Mouse (Mus musculus) CH12.LX (cell line): ENCODE data around the gene Saa4. TPM values are rescaled to one million over a fixed set of nuclear protein-coding genes. Genes with fewer than 3 reads are reported as not detected.

Experiments
- DNase-seq: peaks from one replicate; pipeline ENCODE4 v3.0.0-alpha.2; 2013; ENCODE audit errors: extremely low read depth
- H3K27ac ChIP-seq: 2 replicates; pipeline ENCODE4 v1.5.1; 2012; ENCODE audit warnings: low read depth, mild to moderate bottlenecking, control low read depth, moderate library complexity; ENCODE audit not compliant: insufficient read depth
- H3K27me3 ChIP-seq: replicated peaks from 2 replicates; pipeline ENCODE3; 2012; ENCODE audit warnings: inconsistent platforms
- H3K36me3 ChIP-seq, 2 experiments: replicated peaks in 1 of 2; 2 replicates each; pipeline versions ENCODE3 to v1.6.1; 2012; ENCODE audit warnings: inconsistent platforms in 1 of 2, low read length in 1 of 2, mild to moderate bottlenecking in 1 of 2, mixed read lengths in 1 of 2, moderate library complexity in 1 of 2; ENCODE audit not compliant: control insufficient read depth in 1 of 2, insufficient read depth in 1 of 2
- H3K4me1 ChIP-seq, 2 experiments: 2 replicates each; pipeline ENCODE4 v1.6.1; 2012; ENCODE audit warnings: inconsistent platforms in 1 of 2, moderate library complexity in 1 of 2; ENCODE audit not compliant: insufficient read depth in 2 of 2, control insufficient read depth in 1 of 2
- H3K4me2 ChIP-seq: 2 replicates; pipeline ENCODE4 v1.6.1; 2012; ENCODE audit warnings: low read depth, mild to moderate bottlenecking, control low read depth; ENCODE audit not compliant: poor library complexity, insufficient read depth, severe bottlenecking
- H3K4me3 ChIP-seq, 3 experiments: fragments of 150-350 bp in 1 of 3; sonication (generic) in 1 of 3; replicated peaks in 1 of 3; 2 replicates each; pipeline versions ENCODE3 to v1.5.1; 2011 to 2012; ENCODE audit warnings: low read depth in 2 of 3, low read length in 2 of 3, mild to moderate bottlenecking in 2 of 3, moderate library complexity in 2 of 3, control low read depth in 1 of 3, improper control_type of control experiment in 1 of 3, inconsistent platforms in 1 of 3, mixed read lengths in 1 of 3; ENCODE audit not compliant: poor library complexity in 1 of 3
- H3K79me2 ChIP-seq: replicated peaks from 2 replicates; pipeline ENCODE4 v1.6.1; 2012; ENCODE audit warnings: mild to moderate bottlenecking, moderate library complexity; ENCODE audit not compliant: control insufficient read depth, poor library complexity, insufficient read depth, severe bottlenecking; ENCODE audit errors: extremely low read depth
- H3K9ac ChIP-seq: 2 replicates; pipeline ENCODE4 v1.6.1; 2012; ENCODE audit warnings: low read depth, mild to moderate bottlenecking, control low read depth, moderate library complexity; ENCODE audit not compliant: insufficient read depth
- H3K9me3 ChIP-seq: replicated peaks from 2 replicates; pipeline ENCODE3; 2012; ENCODE audit warnings: low read length, inconsistent platforms, mixed read lengths
- BHLHE40 ChIP-seq: IDR thresholded peaks from 2 replicates; pipeline ENCODE4 v1.6.1; 2011; ENCODE audit warnings: mild to moderate bottlenecking, low read depth, low read length, improper control_type of control experiment
- CHD1 ChIP-seq: IDR thresholded peaks from 2 replicates; pipeline ENCODE4 v1.6.1; 2012; ENCODE audit warnings: low read depth, low read length, improper control_type of control experiment, inconsistent platforms
- CHD2 ChIP-seq: IDR thresholded peaks from 2 replicates; pipeline ENCODE4 v1.6.1; 2011; ENCODE audit warnings: low read length, improper control_type of control experiment
- CTCF ChIP-seq, 2 experiments: IDR thresholded peaks in 1 of 2; conservative IDR thresholded peaks in 1 of 2; 2 replicates each; pipeline ENCODE4 v1.5.1; 2011 to 2012; ENCODE audit warnings: low read depth in 2 of 2, low read length in 2 of 2, improper control_type of control experiment in 1 of 2, inconsistent platforms in 1 of 2, mild to moderate bottlenecking in 1 of 2, moderate library complexity in 1 of 2
- E2F4 ChIP-seq: IDR thresholded peaks from 2 replicates; pipeline ENCODE4 v1.6.1; 2011; ENCODE audit warnings: low read depth, low read length, improper control_type of control experiment; ENCODE audit not compliant: insufficient replicate concordance
- ELF1 ChIP-seq: IDR thresholded peaks from 2 replicates; pipeline ENCODE4 v1.6.1; 2014; ENCODE audit warnings: low read depth, mild to moderate bottlenecking, inconsistent platforms, low read length, improper control_type of control experiment
- EP300 ChIP-seq: IDR thresholded peaks from 2 replicates; pipeline ENCODE4 v1.6.1; 2011; ENCODE audit warnings: low read length, improper control_type of control experiment
- ETS1 ChIP-seq: conservative IDR thresholded peaks from 2 replicates; pipeline ENCODE4 v1.6.1; 2012; ENCODE audit warnings: low read depth, mild to moderate bottlenecking, inconsistent platforms, low read length, improper control_type of control experiment, moderate library complexity
- GABPA ChIP-seq: IDR thresholded peaks from 2 replicates; pipeline ENCODE4 v1.6.1; 2012; ENCODE audit warnings: low read depth, low read length, improper control_type of control experiment, inconsistent platforms; ENCODE audit not compliant: insufficient replicate concordance
- HCFC1 ChIP-seq: IDR thresholded peaks from 2 replicates; pipeline ENCODE4 v1.6.1; 2012; ENCODE audit warnings: low read depth, mild to moderate bottlenecking, inconsistent platforms, low read length, improper control_type of control experiment
- IRF4 ChIP-seq: IDR thresholded peaks from 2 replicates; pipeline ENCODE4 v1.6.1; 2014; ENCODE audit warnings: low read depth, mild to moderate bottlenecking, inconsistent platforms, low read length, improper control_type of control experiment
- JUN ChIP-seq: IDR thresholded peaks from 2 replicates; pipeline ENCODE4 v1.6.1; 2011; ENCODE audit warnings: low read depth, mild to moderate bottlenecking, low read length, improper control_type of control experiment, moderate library complexity; ENCODE audit not compliant: insufficient read depth
- KAT2A ChIP-seq: IDR thresholded peaks from 2 replicates; pipeline ENCODE4 v1.6.1; 2012; ENCODE audit warnings: low read length, improper control_type of control experiment, inconsistent platforms; ENCODE audit not compliant: insufficient replicate concordance
- MAFK ChIP-seq: IDR thresholded peaks from 2 replicates; pipeline ENCODE4 v1.6.1; 2011; ENCODE audit warnings: low read length, improper control_type of control experiment; ENCODE audit not compliant: insufficient replicate concordance
- MAX ChIP-seq: IDR thresholded peaks from 2 replicates; pipeline ENCODE4 v1.6.1; 2011; ENCODE audit warnings: low read length, improper control_type of control experiment
- MAZ ChIP-seq: IDR thresholded peaks from 2 replicates; pipeline ENCODE4 v1.6.1; 2012; ENCODE audit warnings: low read depth, mild to moderate bottlenecking, inconsistent platforms, low read length, improper control_type of control experiment, moderate library complexity
- MEF2A ChIP-seq: IDR thresholded peaks from 2 replicates; pipeline ENCODE4 v1.6.1; 2014; ENCODE audit warnings: low read depth, mild to moderate bottlenecking, inconsistent platforms, low read length, improper control_type of control experiment, borderline replicate concordance
- MXI1 ChIP-seq: IDR thresholded peaks from 2 replicates; pipeline ENCODE4 v1.6.1; 2011; ENCODE audit warnings: mild to moderate bottlenecking, low read depth, low read length, improper control_type of control experiment
- MYC ChIP-seq: IDR thresholded peaks from 2 replicates; pipeline ENCODE4 v1.6.1; 2011; ENCODE audit warnings: low read depth, mild to moderate bottlenecking, improper control_type of control experiment, low read length
- NELFE ChIP-seq: IDR thresholded peaks from 2 replicates; pipeline ENCODE4 v1.6.1; 2011; ENCODE audit warnings: low read depth, low read length, improper control_type of control experiment
- NRF1 ChIP-seq: IDR thresholded peaks from 2 replicates; pipeline ENCODE4 v1.6.1; 2014; ENCODE audit warnings: low read depth, mild to moderate bottlenecking, inconsistent platforms, low read length, improper control_type of control experiment, moderate library complexity
- PAX5 ChIP-seq: IDR thresholded peaks from 2 replicates; pipeline ENCODE4 v1.6.1; 2012; ENCODE audit warnings: low read length, inconsistent platforms, mixed read lengths
- POLR2AphosphoS2 ChIP-seq: IDR thresholded peaks from 2 replicates; pipeline ENCODE4 v1.6.1; 2011; ENCODE audit warnings: low read depth, low read length, improper control_type of control experiment
- RAD21 ChIP-seq: IDR thresholded peaks from 2 replicates; pipeline ENCODE4 v1.6.1; 2011; ENCODE audit warnings: low read depth, mild to moderate bottlenecking, low read length, improper control_type of control experiment, moderate library complexity
- RCOR1 ChIP-seq: conservative IDR thresholded peaks from 2 replicates; pipeline ENCODE4 v1.6.1; 2012; ENCODE audit warnings: low read depth, mild to moderate bottlenecking, inconsistent platforms, low read length, improper control_type of control experiment
- SIN3A ChIP-seq: IDR thresholded peaks from 2 replicates; pipeline ENCODE4 v1.6.1; 2012; ENCODE audit warnings: low read length, improper control_type of control experiment, inconsistent platforms
- SMC3 ChIP-seq: IDR thresholded peaks from 2 replicates; pipeline ENCODE4 v1.6.1; 2011; ENCODE audit warnings: low read depth, low read length, improper control_type of control experiment
- TCF12 ChIP-seq: IDR thresholded peaks from 2 replicates; pipeline ENCODE4 v1.6.1; 2014; ENCODE audit warnings: low read depth, mild to moderate bottlenecking, inconsistent platforms, low read length, improper control_type of control experiment
- USF1 ChIP-seq: IDR thresholded peaks from 2 replicates; pipeline ENCODE4 v1.6.1; 2014; ENCODE audit warnings: low read depth, mild to moderate bottlenecking, inconsistent platforms, low read length, improper control_type of control experiment
- USF2 ChIP-seq: conservative IDR thresholded peaks from 2 replicates; pipeline ENCODE4 v1.6.1; 2011; ENCODE audit warnings: low read depth, low read length, improper control_type of control experiment
- ZC3H11A ChIP-seq: IDR thresholded peaks from 2 replicates; pipeline ENCODE4 v1.6.1; 2012; ENCODE audit warnings: low read depth, mild to moderate bottlenecking, inconsistent platforms, low read length, improper control_type of control experiment
- ZKSCAN1 ChIP-seq: IDR thresholded peaks from 2 replicates; pipeline ENCODE4 v1.6.1; 2012; ENCODE audit warnings: low read depth, inconsistent platforms, low read length, improper control_type of control experiment, borderline replicate concordance
- ZNF384 ChIP-seq: IDR thresholded peaks from 2 replicates; pipeline ENCODE4 v1.6.1; 2012; ENCODE audit warnings: low read depth, low read length, improper control_type of control experiment, inconsistent platforms
- dilution Hi-C: fragments of 300-500 bp; cut with MboI; formaldehyde crosslinking; loops from 2 replicates; pipeline ENCODE4 v1.14.3; 2020; ENCODE audit warnings: low sequenced_read_pairs; ENCODE audit not compliant: extremely low pct_unique_long_range_greater_than_20kb, extremely low pct_ligation_motif_present
- in situ Hi-C: fragments of 300-500 bp; cut with MboI; formaldehyde crosslinking; loops from 3 replicates; pipeline ENCODE4 v1.14.3; 2019; ENCODE audit warnings: low sequenced_read_pairs, low pct_ligation_motif_present, low pct_unique_long_range_greater_than_20kb, mixed read lengths
- polyA plus RNA-seq: library from polyadenylated mRNA; unstranded; fragments of >175 nt; gene quantifications from 2 replicates; pipeline ENCODE4 v1.2.1, GENCODE M21; 2012; ENCODE audit warnings: low read depth; ENCODE audit not compliant: insufficient read length
- total RNA-seq, 2 experiments: library from RNA; depleted of rRNA; stranded (reverse); fragments of 300-350 nt in 1 of 2; fragments of >200 nt in 1 of 2; gene quantifications; 2 replicates each; pipeline ENCODE4 v1.2.3; 2012 to 2014

The Saa4 gene
- total and polyA plus RNA-seq, 3 experiments = not detected

DNA sequence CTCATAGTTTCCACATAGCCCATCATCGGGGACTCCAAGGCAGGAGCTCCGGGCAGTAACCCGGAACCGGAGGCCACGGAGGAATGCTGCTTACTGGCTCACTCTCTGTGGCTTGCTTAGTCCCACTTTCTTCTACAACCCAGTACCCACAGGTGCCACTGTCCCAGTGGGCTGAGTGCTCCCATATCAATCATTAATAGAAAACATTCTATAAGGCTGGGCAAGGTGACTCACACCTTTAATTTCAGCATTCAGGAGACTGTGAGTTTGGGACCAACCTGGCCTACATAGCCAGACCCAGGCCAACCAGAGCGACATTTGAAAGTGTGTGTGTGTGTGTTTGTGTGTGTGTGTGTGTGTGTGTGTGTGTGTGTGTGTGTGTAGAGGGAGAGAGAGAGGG lies 9.0 kb downstream of the Saa4 start:
- no peak for DNase-seq
- in situ Hi-C loops = no loop called here

DNA sequence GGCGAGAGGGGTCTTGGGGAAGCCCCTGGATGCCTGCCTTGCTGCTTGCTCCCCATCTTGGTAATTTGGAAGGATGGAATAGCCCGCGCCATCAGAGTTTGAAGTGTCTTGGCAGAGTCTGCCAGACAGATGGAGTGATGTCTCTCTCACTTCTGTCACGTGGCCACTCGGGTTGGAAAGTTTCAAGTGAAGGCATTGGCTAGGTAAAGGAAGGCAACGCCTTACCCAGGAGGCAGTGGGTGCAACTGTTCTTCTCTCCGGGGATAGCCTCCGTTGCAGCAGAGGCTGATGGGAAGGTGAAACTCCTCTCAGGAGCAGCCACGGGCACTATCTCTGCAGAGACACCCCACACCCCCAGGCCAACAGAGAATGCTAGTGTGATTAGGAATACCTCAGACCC lies 11.9 kb downstream of the Saa4 start:
- H3K79me2 ChIP-seq = no peaks in the 10 kb centered on the region
- H3K9ac ChIP-seq = peak overlapping the region; percentile 25
- no peaks in the 10 kb centered on the region for H3K9me3 ChIP-seq
- DNase-seq = peak; percentile 56
- dilution Hi-C loops (no loop called here), in situ Hi-C loops (no loop called here)
- no peaks in the 10 kb centered on the region for H3K36me3 ChIP-seq
- no peaks in the 10 kb centered on the region for H3K27me3 ChIP-seq
- H3K4me1 ChIP-seq = peaks cover 11 to 31% of the 10 kb centered on the region in 2 experiments; a peak in 3 of 4 replicates
- peak overlapping the region; percentile 14 for H3K4me2 ChIP-seq
- H3K27ac ChIP-seq = no peak overlapping the region
- peak overlapping the region in 2 of 3 experiments; percentile 14 to 25 for H3K4me3 ChIP-seq
- TF ChIP-seq GABPA (no peak), JUN (no peak), MXI1 (peak; percentile 69; the same call in 1 of the 2 replicates), NRF1 (no peak), MEF2A (no peak), CHD2 (no peak), POLR2AphosphoS2 (no peak), USF1 (peak; percentile 91), PAX5 (no peak), ZKSCAN1 (no peak), ELF1 (no peak), ZC3H11A (no peak), BHLHE40 (peak; percentile 84), HCFC1 (peak; percentile 66), MAZ (no peak), ETS1 (peak; percentile 32; the same call in 1 of the 2 replicates), TCF12 (peak; percentile 74; the same call in 1 of the 2 replicates), EP300 (no peak), ZNF384 (no peak), MAFK (no peak), RAD21 (no peak), MAX (peak; percentile 97), NELFE (peak; percentile 36; the same call in 1 of the 2 replicates), USF2 (peak; percentile 92), CHD1 (no peak), CTCF (conservative IDR thresholded peaks at IDR 0.05 in 1 of 2, IDR thresholded peaks at IDR 0.05 in 1 of 2; ENCODE audit: low read depth in 2 of 2, low read length in 2 of 2) (no peak), E2F4 (no peak)

More for the DNA sequence above, 9.0 kb downstream of the Saa4 start:
- Histone ChIP-seq H3K79me2 (no peaks in the 10 kb centered on the region), H3K27ac (no peak overlapping the region), H3K4me2 (no peak overlapping the region), H3K4me3 (no peak overlapping the region), H3K4me1 (peaks cover 11 to 31% of the 10 kb centered on the region in 2 experiments; a peak in 3 of 4 replicates), H3K9ac (no peak overlapping the region), H3K9me3 (no peaks in the 10 kb centered on the region), H3K27me3 (no peaks in the 10 kb centered on the region), H3K36me3 (no peaks in the 10 kb centered on the region)
- TF ChIP-seq TCF12 (no peak), KAT2A (no peak), USF2 (no peak), CHD1 (no peak), E2F4 (no peak), RCOR1 (no peak), PAX5 (no peak), MAFK (no peak), MEF2A (no peak), SIN3A (no peak), POLR2AphosphoS2 (no peak), MYC (no peak), BHLHE40 (no peak), SMC3 (no peak), MXI1 (no peak), IRF4 (no peak), HCFC1 (no peak), MAX (no peak)
- dilution Hi-C loops = no loop called here
